Mouse (Mus musculus) embryo, embryonic 11.5 days (tissue): ENCODE measurements around the gene Nccrp1.
"Not testable (repeated sequence)": the region's sequence is repeated elsewhere in the genome, so short reads cannot be mapped to it uniquely, and the experiment has no call there.

ENCODE experiments used
- DNase-seq: peaks from one replicate; pipeline ENCODE4 v3.0.0-alpha.2; 2012; ENCODE audit warnings: low read depth, low spot score

The Nccrp1 gene

DNA sequence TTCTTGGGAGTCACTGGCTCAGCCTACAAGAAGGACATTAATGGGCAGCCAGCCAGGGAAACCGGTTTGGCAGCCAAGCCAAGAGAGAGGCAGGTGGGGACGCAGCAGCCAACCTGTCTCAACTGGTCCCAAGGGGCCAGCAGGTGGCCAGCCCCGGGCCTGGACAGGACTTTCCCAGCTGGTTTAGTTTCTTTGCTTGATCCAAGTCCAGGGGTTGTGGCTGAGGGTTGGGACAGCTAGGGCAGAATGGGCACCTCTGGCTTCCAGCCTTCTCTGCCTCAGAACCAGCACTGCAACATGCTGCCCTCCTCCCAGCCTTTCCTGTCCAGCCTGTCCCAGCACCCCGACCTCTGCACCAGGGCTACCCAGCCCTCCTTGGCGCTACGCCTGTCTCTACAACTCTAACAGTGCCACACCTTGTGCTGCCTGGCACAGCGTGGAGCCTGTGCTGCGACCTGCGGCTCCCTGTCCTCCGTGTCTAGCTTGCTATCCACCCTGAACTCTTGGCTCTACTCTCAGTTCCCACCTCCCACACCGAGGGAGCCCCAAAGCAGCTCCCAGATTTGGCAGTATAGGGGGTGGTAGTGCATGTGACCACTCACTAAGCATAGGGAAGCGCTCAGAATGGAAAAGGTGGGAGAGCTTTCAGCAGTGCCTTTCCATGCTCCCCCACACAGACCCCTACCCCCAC, 23.4 kb upstream of the Nccrp1 start:
- DNase-seq, result no peak

DNA sequence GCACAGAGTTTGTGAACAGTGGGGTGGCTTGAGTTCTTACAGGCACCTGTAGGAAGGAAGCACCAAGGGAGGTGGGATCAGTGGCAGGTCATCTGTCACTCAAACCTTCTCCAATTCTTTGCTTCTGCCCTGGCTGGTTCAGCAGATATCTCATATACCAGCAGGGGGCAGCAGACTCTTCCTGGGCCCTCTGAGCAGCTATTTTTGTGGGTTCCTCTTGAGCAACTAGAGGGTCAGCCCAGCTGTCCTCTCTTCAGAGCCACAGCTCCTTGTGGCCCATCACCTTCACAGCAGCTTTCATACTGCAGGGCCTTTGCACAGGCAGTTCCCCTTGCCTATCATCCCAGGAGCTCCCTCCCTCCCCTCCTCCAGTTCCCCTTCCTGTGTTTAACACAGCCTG, 21.2 kb upstream of the Nccrp1 start:
- peak; percentile 35 for DNase-seq

DNA sequence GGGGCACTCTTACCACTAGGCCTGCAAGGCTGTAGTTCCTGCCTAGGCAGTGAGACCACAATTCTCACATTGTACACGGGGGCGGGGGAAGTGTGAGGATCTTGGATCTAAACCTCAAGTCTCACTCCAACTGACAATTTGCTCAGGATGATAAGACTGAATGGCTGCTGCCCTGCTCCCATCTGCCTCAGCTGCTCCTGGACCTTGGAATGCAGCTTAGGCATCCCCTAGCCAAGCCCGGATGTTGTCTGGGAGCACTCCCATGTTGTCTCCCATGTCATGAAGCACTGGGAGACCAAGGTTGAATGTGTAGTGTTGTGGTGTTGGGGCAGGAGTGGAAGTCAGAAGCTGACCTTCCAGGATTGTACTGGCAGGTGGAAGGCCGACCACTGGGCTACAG, 20.5 kb upstream of the Nccrp1 start:
- DNase-seq, result no peak

DNA sequence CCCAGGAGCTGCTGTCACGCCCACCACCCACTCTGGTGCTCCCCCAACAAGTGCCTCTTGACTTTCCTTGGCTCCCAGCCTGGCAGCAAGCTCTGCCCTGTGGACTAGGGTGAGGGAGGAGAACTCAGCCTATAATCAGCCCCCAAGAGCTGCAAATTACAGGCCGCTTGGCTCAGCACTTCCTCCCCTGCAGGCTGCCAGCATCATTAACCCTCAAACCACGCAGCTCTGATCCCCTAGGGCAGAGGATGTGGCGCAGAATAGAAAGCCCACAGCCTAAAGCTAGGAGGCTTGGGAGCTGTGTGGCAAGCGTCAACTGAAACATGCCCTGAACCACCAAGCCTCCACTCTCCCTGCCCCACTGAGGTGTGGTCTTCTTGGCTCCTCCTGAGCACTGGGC, 18.4 kb upstream of the Nccrp1 start:
- DNase-seq, result no peak

DNA sequence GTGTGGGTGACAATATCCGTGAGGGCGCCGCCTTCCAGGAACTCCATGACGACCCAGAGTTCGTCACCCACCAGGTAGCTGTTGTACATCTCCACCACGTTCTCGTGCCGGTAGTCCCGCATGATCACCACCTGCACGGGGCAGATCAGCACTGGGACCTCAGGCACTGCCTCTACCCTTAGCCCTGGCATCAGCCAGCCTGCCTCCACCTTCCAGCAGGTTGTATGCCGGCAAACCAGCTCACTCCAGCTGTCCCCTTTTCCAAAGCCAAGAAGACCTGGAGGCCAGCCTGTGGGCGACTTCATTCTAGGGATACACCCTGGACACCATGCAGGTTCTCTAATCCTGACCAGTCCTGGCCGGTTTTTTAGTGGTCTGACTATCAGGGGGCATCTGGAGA, 15.9 kb upstream of the Nccrp1 start:
- no peak for DNase-seq

DNA sequence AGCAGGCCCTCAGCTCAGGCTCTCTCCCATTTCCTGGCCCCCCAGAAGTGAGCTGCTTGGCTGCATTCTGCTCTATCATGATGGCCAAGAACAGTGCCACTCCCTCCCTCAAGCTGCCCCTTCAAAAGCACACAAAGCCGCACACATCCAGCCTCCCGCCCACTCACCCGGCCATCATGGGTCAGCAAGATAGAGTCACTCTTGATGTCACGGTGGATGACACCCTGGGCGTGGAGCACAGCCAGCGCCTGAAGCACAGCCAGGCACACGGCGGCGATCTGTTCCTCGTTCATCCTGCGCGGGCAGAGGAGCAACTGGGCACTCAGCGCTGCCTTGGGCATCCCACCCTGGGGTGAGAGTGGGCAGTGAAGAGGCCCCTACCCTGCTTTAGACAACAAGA, 15.3 kb upstream of the Nccrp1 start:
- no peak for DNase-seq

DNA sequence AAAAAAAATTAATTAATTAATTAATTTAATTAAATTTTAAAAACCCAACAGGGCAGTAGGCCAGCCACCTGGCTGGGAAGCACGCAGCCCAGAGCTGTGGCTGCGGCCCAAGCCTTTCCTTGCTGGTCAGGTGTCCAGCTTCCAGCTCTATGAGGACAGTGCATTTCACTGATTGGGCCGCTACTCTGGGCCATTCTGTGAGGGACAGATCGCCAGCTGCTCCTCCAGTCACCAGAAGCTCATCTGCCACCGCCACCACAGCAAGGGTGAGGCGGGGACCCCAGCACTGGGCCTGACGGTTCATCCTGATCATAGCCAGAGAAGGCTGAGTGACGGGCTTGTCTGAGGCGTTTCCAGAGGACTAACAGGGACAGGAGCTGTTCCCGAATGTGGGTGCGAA, 14.9 kb upstream of the Nccrp1 start:
- no peak for DNase-seq

DNA sequence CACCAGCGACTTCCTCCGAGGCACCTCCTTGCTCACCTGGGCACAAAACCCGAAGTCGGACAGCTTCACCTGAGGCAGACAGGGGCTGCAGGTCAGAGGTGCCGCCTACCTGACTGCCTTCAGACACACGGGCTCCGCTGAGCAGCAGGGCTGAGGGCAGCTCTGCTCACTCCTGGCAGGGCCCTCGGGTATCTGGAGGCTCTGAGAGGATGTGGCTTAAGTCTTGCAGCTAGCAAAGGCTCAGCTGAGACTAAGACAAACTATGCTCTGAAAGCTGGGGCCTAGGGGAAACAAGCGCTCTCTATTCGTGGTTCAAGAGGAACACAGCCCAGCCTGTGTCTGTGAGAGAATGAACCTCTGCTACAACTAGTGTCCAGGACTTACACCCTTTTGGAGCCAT, 13.8 kb upstream of the Nccrp1 start:
- no peak for DNase-seq

DNA sequence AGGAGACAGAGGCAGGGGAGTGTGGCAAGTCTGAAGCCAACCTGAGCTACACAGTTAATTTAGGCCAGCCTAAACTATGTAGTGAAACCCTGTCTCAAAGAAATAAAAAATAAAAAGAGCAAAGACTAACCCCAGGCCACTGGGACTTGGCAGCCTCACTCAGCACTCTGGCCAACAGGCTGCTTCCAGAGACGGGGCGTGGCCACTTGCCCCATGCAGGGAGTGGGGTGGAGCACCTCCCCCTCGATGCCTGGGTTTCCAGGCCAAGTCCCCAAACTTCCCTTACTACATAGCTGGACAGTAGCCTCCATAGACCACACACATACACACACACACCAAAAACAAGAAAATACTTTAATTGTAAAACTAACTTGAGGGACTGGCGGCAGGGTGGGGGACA, 11.4 kb upstream of the Nccrp1 start:
- no peak for DNase-seq

DNA sequence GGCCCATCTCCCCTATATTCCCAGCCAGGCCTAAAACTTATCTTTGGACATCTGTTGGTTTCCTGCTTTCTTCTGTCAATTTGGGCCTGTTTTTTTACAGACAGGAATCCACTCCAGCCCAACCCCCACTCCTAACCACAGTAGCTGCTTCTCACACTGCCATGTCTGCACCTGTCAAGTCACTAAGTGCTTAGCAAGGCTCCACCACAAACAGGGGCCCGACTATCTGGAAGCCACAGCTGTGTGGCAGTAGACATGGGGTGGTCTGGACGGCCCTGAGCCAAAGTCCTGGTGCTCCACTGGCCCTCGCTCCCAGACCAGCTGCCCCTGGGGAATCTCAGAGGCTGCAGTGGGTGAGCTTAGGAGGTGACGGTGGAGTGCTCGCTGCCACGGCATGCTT, 10.7 kb upstream of the Nccrp1 start:
- no peak for DNase-seq

DNA sequence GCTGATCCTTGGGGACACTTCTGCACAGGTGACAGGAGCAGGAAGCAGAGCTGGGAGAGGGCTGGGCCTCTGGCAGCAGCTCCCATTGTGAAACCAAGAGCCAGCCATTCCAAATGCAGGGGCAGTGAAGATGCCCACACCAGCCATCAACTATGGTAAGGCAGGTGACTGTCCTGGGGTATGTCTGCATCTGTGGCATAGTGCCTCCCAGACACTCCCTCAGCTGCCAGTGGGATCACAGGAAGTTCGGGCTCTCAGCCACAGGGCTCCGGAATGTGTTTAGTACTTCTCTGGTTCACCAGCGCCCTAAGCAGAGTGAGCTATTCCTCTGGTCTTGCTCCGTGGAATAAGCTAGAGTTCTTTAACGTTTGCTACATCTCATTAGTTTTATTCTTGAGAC, 10.0 kb upstream of the Nccrp1 start:
- DNase-seq, result no peak

DNA sequence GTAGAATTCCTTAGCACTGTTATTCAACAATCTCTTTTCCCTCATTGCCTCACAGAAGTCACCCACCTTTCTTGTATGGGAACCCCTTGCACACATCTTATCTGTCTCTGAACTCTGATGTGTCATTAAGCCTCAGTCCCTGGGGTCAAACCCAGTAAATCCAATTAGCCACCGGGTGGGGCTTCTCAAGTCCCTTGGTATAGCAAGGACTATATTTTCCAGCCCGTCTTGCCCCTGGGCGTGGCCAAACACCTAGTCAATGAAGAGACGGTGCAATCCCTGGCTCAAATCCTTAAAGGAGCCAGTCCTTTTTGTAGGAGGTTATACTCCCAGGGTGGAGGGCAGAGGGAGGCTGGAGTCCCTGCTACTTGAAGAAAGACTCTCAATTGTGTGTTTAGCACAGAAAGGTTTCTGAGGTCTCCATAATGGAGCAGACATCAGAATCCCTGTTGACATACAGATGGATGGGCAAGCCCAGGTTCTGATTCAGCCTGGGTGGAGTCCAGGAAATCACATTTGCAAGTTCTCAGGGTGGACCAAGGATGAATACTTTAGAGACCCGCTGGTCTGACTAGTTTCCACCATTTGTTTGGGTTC, 9.0 kb upstream of the Nccrp1 start:
- DNase-seq, result no peak

DNA sequence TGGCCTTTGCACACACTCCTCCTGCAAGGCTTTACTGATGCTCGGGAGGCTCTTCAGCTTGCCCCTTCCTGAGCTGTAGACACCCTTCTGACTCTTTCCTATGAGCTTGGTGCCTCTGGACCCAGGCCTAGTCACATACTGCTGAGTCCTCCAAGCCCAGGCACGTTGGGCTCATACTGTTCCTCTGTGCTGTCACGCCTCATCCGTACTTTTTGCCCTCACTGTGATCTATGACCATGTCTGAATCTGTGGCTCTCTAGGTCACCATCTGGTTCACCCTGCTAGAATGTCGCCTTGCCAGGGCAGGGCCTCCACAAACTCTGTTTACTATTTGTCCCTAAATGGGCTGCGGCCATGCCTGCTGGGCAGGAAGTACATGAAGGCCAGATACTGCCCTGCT, 6.0 kb upstream of the Nccrp1 start:
- DNase-seq, result no peak

DNA sequence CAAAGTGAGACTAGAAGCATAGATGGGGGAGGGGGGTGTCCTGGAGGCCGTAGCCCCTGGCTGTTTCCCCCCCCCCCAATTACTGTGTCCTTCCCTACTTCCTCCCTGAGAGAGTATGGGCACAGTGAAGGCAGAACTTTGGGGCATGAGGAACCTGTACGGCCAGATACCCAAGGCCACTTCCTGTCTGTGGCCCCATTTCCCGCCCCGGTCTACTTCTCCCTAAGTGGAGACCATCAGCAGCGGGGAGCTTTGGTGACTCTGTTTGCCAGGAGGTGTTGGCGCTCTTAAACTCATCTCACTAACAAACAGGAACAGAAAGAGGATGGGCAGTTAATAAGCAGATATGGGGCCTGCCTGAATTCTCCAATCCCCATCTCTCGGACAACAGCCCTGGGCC, 574 bp upstream of the Nccrp1 start:
- no peak for DNase-seq

DNA sequence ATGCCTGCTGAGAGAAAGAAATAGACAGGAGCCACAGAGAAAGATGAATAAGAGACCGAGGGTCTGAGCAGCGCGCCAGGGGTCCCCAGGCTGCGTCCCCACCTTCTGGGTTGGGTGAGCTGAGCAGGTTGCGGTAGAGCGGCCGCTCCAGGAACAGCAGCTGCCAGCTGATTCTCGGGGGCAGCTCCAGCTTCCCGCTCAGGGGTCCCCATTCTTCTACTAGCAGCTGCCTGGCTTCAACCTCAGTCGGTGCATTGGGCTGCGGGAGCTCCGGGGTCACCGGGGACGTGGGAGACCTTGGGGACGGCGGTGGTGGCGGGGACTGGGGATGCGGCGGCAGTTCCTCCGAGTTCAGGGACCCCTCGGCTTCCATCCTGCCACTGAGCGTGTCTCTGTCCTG, 405 bp downstream of the Nccrp1 start:
- DNase-seq, result no peak

DNA sequence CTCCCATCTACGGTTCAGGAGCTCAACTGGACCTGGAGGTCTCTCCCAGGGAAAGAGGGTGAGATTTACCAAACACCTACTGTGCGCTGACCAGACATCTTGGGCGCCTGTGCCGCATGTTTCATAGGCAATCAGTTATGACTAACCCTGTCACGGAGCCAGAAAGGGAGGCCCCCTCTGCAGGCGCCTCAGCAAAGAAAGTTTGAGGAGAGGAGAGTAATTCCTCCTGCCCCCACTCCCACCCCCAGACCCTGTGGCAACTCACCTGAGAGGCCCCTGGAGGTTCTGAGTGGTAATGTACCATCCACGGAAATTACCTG, 1.2 kb downstream of the Nccrp1 start:
- no peak for DNase-seq

DNA sequence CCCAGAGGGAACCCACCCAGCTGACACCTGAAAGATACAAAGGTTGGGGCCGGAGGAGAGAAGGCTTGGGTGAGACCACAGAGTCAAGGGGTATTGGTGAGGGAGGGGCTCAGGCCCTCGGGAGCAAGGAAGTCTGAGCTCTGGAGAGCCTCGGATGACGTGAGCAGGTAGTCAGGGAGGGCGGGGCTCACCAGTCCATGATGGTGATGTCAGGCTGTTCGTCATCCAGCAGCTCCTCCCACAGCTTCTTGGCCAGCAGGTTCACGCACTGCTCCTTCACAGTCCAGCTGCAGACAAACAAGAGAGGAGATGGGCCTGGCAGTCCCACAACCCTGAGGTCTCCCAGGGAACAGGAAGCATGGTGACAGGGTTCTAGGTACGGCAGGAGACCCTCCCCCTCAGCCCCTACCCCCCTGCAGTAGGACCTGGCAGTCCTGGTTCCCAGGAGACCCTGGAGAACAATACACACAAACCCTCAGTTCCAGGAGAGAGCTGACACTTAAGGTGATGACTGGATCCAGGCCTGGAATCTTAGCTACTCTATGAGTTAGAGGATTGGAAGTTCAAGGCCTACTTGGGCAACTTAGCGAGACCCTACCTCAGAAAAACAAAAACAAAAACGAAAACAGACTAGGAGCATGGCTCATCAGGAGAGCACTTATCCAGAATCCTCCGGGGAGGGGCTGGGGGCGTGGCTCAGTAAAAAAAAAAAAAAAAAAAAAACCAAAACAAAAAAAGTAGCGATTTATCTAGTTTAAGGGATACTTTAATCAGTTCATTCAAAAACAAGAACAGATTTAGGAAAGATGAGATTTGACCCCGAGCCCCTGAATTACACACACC, 1.8 kb downstream of the Nccrp1 start:
- DNase-seq, result no peak

DNA sequence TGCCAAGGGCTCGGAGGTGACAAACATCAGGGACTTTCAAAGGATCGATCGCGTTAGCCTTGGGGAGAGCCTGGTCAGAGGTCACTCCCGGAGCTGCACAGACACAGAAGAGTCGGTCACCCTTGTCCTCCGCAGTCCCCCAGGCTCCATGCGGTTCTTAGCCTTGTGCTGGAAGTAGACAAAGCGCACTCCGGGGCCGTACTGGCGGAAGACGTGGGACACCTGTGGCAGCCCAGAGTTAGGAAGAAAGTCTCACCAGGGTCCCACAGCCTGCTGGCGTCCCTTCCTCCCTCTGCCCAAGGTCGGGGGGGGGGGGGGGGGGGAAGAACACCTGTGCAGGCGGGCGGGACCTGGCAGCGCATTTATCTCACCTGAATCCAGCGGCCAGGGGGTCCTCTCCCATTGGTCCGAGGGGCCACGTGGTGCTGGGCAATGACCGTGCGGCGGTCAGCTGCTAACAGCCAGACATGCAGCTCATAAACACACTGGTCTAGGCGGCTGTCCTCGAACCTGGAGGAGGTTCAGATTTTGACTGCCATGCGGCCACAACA, 2.9 kb downstream of the Nccrp1 start:
- no peak for DNase-seq

DNA sequence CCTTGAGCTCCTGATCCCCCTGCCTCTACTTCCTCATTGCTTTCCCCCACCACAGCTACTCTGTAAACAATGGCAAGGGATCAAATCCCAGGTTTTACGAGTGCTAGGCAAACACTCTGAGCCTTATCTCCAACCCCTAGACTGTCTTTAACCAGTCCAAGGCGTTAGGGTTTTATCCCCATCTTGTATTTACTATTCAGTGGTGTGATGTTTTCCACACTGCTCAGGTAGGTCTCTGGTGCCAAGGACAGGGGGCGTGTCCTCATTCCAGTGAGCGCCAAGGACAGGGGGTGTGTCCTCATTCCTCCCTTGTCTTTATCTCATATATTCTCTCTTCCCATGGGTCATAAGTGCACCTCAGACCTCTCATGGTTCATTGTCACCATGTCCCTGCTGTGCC, 6.5 kb downstream of the Nccrp1 start, which contains the start of gene Sycn:
Gene Sycn, plus strand, starts transcription at position 360 of the 400 bp plus-strand sequence.
- no peak for DNase-seq

DNA sequence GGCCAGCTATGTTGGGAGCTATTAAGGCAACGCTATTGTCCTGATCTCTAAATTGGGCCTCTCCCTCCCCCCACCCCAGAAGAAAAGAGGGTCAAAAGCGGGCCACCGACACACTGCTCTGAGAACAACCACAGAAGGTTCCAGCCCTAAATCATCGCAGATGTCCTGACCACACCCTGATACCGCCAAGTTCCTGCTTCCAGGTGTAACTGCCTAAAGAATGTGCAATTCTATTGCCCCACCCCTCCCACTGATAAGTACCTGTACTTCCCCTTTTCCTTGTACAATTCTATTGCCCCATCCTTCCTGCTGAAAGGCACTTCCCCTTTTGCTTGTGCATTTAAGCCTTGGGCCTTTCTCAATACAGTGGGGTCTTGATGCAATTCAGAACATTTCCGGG, 8.2 kb downstream of the Nccrp1 start:
- DNase-seq, result not testable (repeated sequence)

DNA sequence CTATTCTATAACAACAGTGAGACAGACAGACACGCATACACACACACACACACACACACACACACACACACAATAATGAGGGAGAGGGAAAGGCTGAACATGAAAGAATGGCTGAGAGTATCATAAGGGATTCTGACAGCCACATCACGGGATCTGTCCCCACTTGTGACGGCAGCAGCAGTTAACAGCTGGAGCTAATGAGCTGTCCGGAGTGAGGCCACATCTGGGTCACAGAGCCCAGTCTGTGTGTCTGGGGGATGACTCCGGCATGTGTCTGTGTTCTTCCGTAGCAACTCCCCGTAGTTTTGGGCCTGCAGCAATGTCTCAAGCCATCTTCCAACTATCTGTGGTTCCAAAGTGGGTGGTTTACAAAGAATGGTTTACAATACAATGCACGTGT, 15.0 kb downstream of the Nccrp1 start:
- DNase-seq, result no peak

DNA sequence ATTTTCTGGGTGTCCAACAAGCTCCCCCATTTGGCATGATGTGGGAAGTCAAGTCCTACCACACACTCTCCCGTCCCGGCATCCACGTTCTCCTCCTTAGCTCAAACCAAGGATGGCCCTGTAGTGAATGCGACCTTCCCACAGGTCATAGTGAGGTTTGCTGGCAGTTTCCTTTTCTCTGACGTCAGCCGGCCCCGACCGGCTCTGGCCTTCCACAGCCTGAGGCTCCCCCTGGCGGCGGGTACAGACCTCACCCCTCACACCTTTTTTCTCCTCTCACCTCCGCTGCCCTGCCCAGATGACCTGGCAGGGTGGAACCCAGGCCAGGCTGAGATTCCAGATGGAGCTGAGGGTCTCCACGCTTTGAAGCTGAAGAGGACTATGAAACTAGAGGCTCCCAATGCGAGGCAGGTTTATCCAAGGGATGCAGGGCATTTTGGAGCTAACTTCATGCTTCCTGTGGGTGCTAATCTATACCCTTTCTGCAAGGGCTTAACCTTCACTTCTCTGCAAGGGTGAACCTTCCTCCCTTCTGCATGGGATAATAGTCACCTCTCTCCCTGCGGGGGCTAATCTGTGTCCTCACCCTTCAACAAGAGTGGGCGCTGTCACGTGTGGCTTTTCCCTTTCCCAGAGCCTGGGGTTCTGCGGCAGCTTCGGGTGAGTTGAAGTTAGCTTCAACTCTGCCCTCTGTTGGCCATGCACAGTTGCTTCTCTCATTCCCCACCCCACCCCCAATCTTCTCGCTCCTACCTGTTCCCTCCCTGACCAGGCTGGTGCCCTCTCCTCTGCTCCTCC, 18.9 kb downstream of the Nccrp1 start:
- peak; percentile 46 for DNase-seq
